Mouse (Mus musculus) splenic B cell, adult 2 months (primary cell): ENCODE measurements around the gene Palld.

Source experiments
- DNase-seq: peaks from one replicate; pipeline ENCODE4 v3.0.0-alpha.2; 2011; ENCODE audit warnings: low read depth, low spot score
- H3K27me3 ChIP-seq: 2 replicates; pipeline ENCODE4 v1.6.1; 2012; ENCODE audit warnings: mild to moderate bottlenecking, low read length, moderate library complexity, mixed read lengths; ENCODE audit not compliant: control insufficient read depth, poor library complexity, insufficient read depth, severe bottlenecking
- H3K36me3 ChIP-seq: 2 replicates; pipeline ENCODE4 v1.6.1; 2012; ENCODE audit warnings: mild to moderate bottlenecking, low read length, moderate library complexity, mixed read lengths; ENCODE audit not compliant: control insufficient read depth, poor library complexity, insufficient read depth, severe bottlenecking

Palld gene

GRCm38 (mm10) chr8:61774161-61774560 lies 128.3 kb downstream of the Palld start:
- no peaks in the 10 kb centered on the region for H3K36me3 ChIP-seq
- no peak for DNase-seq
- H3K27me3 ChIP-seq: no peaks in the 10 kb centered on the region

- no peak for DNase-seq
- no peaks in the 10 kb centered on the region for H3K27me3 ChIP-seq
- no peaks in the 10 kb centered on the region for H3K36me3 ChIP-seq
Observed at GRCm38 (mm10) chr8:61773595-61774088, 128.8 kb downstream of the Palld start.

GRCm38 (mm10) chr8:61771328-61771727 lies 131.2 kb downstream of the Palld start:
- no peak for DNase-seq
- Histone ChIP-seq H3K27me3 (no peaks in the 10 kb centered on the region), H3K36me3 (no peaks in the 10 kb centered on the region)

- H3K36me3 ChIP-seq: no peaks in the 10 kb centered on the region
- H3K27me3 ChIP-seq: no peaks in the 10 kb centered on the region
- no peak for DNase-seq
Observed at GRCm38 (mm10) chr8:61769340-61769879, 133.1 kb downstream of the Palld start.

GRCm38 (mm10) chr8:61760190-61760578 lies 142.3 kb downstream of the Palld start:
- H3K36me3 ChIP-seq: no peaks in the 10 kb centered on the region
- no peak for DNase-seq
- no peaks in the 10 kb centered on the region for H3K27me3 ChIP-seq

- DNase-seq: no peak
- H3K27me3 ChIP-seq: no peaks in the 10 kb centered on the region
- H3K36me3 ChIP-seq: no peaks in the 10 kb centered on the region
Observed at GRCm38 (mm10) chr8:61759327-61760189, 142.9 kb downstream of the Palld start.

- H3K36me3 ChIP-seq: no peaks in the 10 kb centered on the region
- H3K27me3 ChIP-seq: no peaks in the 10 kb centered on the region
- no peak for DNase-seq
Observed at GRCm38 (mm10) chr8:61758686-61759326, 143.7 kb downstream of the Palld start.

- no peak for DNase-seq
- Histone ChIP-seq H3K27me3 (no peaks in the 10 kb centered on the region), H3K36me3 (no peaks in the 10 kb centered on the region)
Observed at GRCm38 (mm10) chr8:61756971-61757965, 145.2 kb downstream of the Palld start.

- H3K27me3 ChIP-seq: no peaks in the 10 kb centered on the region
- H3K36me3 ChIP-seq: no peaks in the 10 kb centered on the region
- DNase-seq: no peak
Observed at GRCm38 (mm10) chr8:61755186-61755585, 147.3 kb downstream of the Palld start.

GRCm38 (mm10) chr8:61747070-61747469 lies 155.4 kb downstream of the Palld start:
- Histone ChIP-seq H3K27me3 (no peaks in the 10 kb centered on the region), H3K36me3 (no peaks in the 10 kb centered on the region)
- no peak for DNase-seq

GRCm38 (mm10) chr8:61745181-61745980 lies 157.1 kb downstream of the Palld start:
- no peaks in the 10 kb centered on the region for H3K27me3 ChIP-seq
- no peaks in the 10 kb centered on the region for H3K36me3 ChIP-seq
- DNase-seq: no peak

- no peak for DNase-seq
- no peaks in the 10 kb centered on the region for H3K27me3 ChIP-seq
- no peaks in the 10 kb centered on the region for H3K36me3 ChIP-seq
Observed at GRCm38 (mm10) chr8:61743764-61744562, 158.5 kb downstream of the Palld start.

GRCm38 (mm10) chr8:61737465-61737864 lies 165.0 kb downstream of the Palld start:
- Histone ChIP-seq H3K36me3 (no peaks in the 10 kb centered on the region), H3K27me3 (no peaks in the 10 kb centered on the region)
- DNase-seq: no peak
